15 mouse cellular contexts compared by ENCODE assay signal in the genomic region with DNA sequence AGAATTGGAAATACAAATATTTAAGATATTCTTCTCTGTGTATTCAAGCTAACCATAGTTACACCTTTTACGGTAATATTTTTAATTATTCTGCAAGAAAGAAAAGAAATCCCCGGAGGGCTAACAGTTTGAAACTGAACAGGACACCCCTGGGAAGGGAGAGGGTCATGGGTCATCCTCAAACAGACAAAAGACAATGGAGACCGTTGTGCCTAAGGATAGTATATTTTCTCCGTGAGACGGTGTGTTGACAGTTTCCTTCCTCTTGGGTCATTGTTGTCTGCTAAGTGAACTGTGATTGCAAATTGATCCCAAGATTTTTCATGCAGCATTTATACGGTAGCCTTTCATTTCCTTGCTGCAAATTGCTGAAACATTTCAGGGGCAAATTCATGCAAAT. TPM values are rescaled to one million over a fixed set of nuclear protein-coding genes. Genes with fewer than 3 reads are reported as not detected.
"Had no signal": no experiment of that assay in that cellular context is flagged by ENCODE, and none has a peak within 500 bp of the region (broad histone marks: within the 10 kb centered on the region; RNA-seq: fewer than 3 reads in every experiment).

No protein-coding gene starts in this region.

- H3K4me3 ChIP-seq: left cerebral cortex, adult 2 months; limb, embryonic 10.5 days; liver, embryonic 15.5 days had no signal

- H3K4me2 ChIP-seq: liver, embryonic 11.5 days; liver, embryonic 15.5 days; lung, embryonic 14.5 days; midbrain, embryonic 11.5 days had no signal

- H3K36me3 ChIP-seq: limb, embryonic 10.5 days; liver, embryonic 15.5 days had no signal

- DNase-seq: kidney, adult 2 months; lung, embryonic 14.5 days; lung, postnatal 10 days; lung, postnatal 4 days; right cerebral cortex, postnatal 14 days; thymus, postnatal 36 days had no signal

- H3K4me1 ChIP-seq: liver, embryonic 15.5 days had no signal

- H3K27me3 ChIP-seq: liver, embryonic 15.5 days had no signal

- H3K9me3 ChIP-seq: limb, embryonic 10.5 days; liver, embryonic 15.5 days had no signal

- ATAC-seq: intestine, embryonic 16.5 days; midbrain, embryonic 16.5 days had no signal

- H3K27ac ChIP-seq: left cerebral cortex, adult 2 months; liver, embryonic 15.5 days had no signal

- H3K9ac ChIP-seq: liver, embryonic 15.5 days; lung, embryonic 14.5 days had no signal

RNA-seq across cellular contexts. Expression of gene Ube2u, which starts 43.9 kb away (rescaled TPM):
- polyA plus RNA-seq: intestine, embryonic 16.5 days; large intestine, adult 2 months; thymus, postnatal 0 days had no signal
